Mouse (Mus musculus): ENCODE results near the gene Trit1. TPM values are rescaled to one million over a fixed set of nuclear protein-coding genes. Genes with fewer than 3 reads are reported as not detected.

Gene Trit1
- total and polyA plus RNA-seq, 2 experiments from 2014 or later: 22.1 to 23.7 TPM

- ATAC-seq: peak; percentile 77
- H3K36me3 ChIP-seq (ENCODE audit: insufficient read depth): peaks cover 47% of the 10 kb centered on the region
- no peaks in the 10 kb centered on the region for H3K9me3 ChIP-seq (ENCODE audit: low read length)
- no peaks in the 10 kb centered on the region for H3K27me3 ChIP-seq (ENCODE audit: insufficient read depth, low read length)
- H3K4me3 ChIP-seq (ENCODE audit: low read depth, low read length): no peak overlapping the region
- peak; percentile 84 for DNase-seq
- WGBS: 25% methylated on average over 5 of the region's 5 CpGs
- peak overlapping the region; percentile 21; the same call in 1 of the 2 replicates for H3K27ac ChIP-seq (ENCODE audit: low read depth, low read length)
- no peak for TF ChIP-seq CTCF (IDR thresholded peaks at IDR 0.05; ENCODE audit: low read depth)
- no peak overlapping the region for H3K4me2 ChIP-seq (ENCODE audit: low read depth)
- no peak overlapping the region for H3K9ac ChIP-seq
- 0 out of 2 replicates have a peak, but pooled peaks cover 4% of the 10 kb centered on the region for H3K4me1 ChIP-seq (ENCODE audit: insufficient read depth)
Observed at GRCm38 (mm10) chr4:123050681-123051211, 34.3 kb downstream of the Trit1 start.

- H3K36me3 ChIP-seq (ENCODE audit: insufficient read depth): peaks cover 54% of the 10 kb centered on the region
Observed at GRCm38 (mm10) chr4:123053179-123053578, 36.8 kb downstream of the Trit1 start.

GRCm38 (mm10) chr4:123054172-123054790 lies 37.9 kb downstream of the Trit1 start:
- H3K4me3 ChIP-seq (ENCODE audit: low read depth, low read length): no peak overlapping the region
- WGBS: 56% methylated on average over 16 of the region's 16 CpGs
- no peaks in the 10 kb centered on the region for H3K9me3 ChIP-seq (ENCODE audit: low read length)
- H3K4me1 ChIP-seq (ENCODE audit: insufficient read depth): 0 out of 2 replicates have a peak, but pooled peaks cover 4% of the 10 kb centered on the region
- no peak overlapping the region for H3K4me2 ChIP-seq (ENCODE audit: low read depth)
- no peaks in the 10 kb centered on the region for H3K27me3 ChIP-seq (ENCODE audit: insufficient read depth, low read length)
- peak overlapping the region; percentile 62 for H3K27ac ChIP-seq (ENCODE audit: low read depth, low read length)
- H3K36me3 ChIP-seq (ENCODE audit: insufficient read depth): peaks cover 46% of the 10 kb centered on the region
- H3K9ac ChIP-seq: no peak overlapping the region
- peak; percentile 45 for DNase-seq
- TF ChIP-seq CTCF (IDR thresholded peaks at IDR 0.05; ENCODE audit: low read depth): no peak
- ATAC-seq: no peak; the same call in 1 of the 2 replicates

More at GRCm38 (mm10) chr4:123053179-123053578, 36.8 kb downstream of the Trit1 start:
- no peak overlapping the region for H3K4me3 ChIP-seq (ENCODE audit: low read depth, low read length)
- no peaks in the 10 kb centered on the region for H3K27me3 ChIP-seq (ENCODE audit: insufficient read depth, low read length)
- ATAC-seq (peak; percentile 83), DNase-seq (peak; percentile 70)
- no peak overlapping the region for H3K4me2 ChIP-seq (ENCODE audit: low read depth)
- H3K9me3 ChIP-seq (ENCODE audit: low read length): no peaks in the 10 kb centered on the region
- 0 out of 2 replicates have a peak, but pooled peaks cover 4% of the 10 kb centered on the region for H3K4me1 ChIP-seq (ENCODE audit: insufficient read depth)
- no peak overlapping the region for H3K9ac ChIP-seq
- peak; percentile 28; the same call in 1 of the 2 replicates for TF ChIP-seq CTCF (IDR thresholded peaks at IDR 0.05; ENCODE audit: low read depth)
- 11% methylated on average over 11 of the region's 11 CpGs for WGBS
- peak overlapping the region; percentile 47; the same call in 1 of the 2 replicates for H3K27ac ChIP-seq (ENCODE audit: low read depth, low read length)

- Histone ChIP-seq H3K9me3 (ENCODE audit: low read length) (no peaks in the 10 kb centered on the region), H3K4me2 (ENCODE audit: low read depth) (no peak overlapping the region), H3K4me3 (ENCODE audit: low read depth, low read length) (no peak overlapping the region), H3K36me3 (ENCODE audit: insufficient read depth) (peaks cover 30% of the 10 kb centered on the region), H3K4me1 (ENCODE audit: insufficient read depth) (no peaks in the 10 kb centered on the region), H3K27me3 (ENCODE audit: insufficient read depth, low read length) (no peaks in the 10 kb centered on the region), H3K27ac (ENCODE audit: low read depth, low read length) (no peak overlapping the region), H3K9ac (no peak overlapping the region)
- no peak for ATAC-seq
- no peak for TF ChIP-seq CTCF (IDR thresholded peaks at IDR 0.05; ENCODE audit: low read depth)
- 84% methylated on average over 3 of the region's 3 CpGs for WGBS
- no peak for DNase-seq
Observed at GRCm38 (mm10) chr4:123056560-123057109, 40.2 kb downstream of the Trit1 start.

GRCm38 (mm10) chr4:123057957-123058356 lies 41.6 kb downstream of the Trit1 start:
- Histone ChIP-seq H3K4me2 (ENCODE audit: low read depth) (no peak overlapping the region), H3K4me3 (ENCODE audit: low read depth, low read length) (no peak overlapping the region), H3K9ac (no peak overlapping the region), H3K36me3 (ENCODE audit: insufficient read depth) (peaks cover 26% of the 10 kb centered on the region), H3K27me3 (ENCODE audit: insufficient read depth, low read length) (no peaks in the 10 kb centered on the region), H3K27ac (ENCODE audit: low read depth, low read length) (no peak overlapping the region), H3K9me3 (ENCODE audit: low read length) (no peaks in the 10 kb centered on the region), H3K4me1 (ENCODE audit: insufficient read depth) (no peaks in the 10 kb centered on the region)
- DNase-seq: no peak
- ATAC-seq: no peak
- TF ChIP-seq CTCF (IDR thresholded peaks at IDR 0.05; ENCODE audit: low read depth): no peak
- 74% methylated on average over 1 of the region's 1 CpGs for WGBS

- Histone ChIP-seq H3K4me3 (ENCODE audit: low read depth, low read length) (no peak overlapping the region), H3K4me2 (ENCODE audit: low read depth) (no peak overlapping the region), H3K4me1 (ENCODE audit: insufficient read depth) (no peaks in the 10 kb centered on the region), H3K9ac (no peak overlapping the region), H3K27me3 (ENCODE audit: insufficient read depth, low read length) (no peaks in the 10 kb centered on the region), H3K27ac (ENCODE audit: low read depth, low read length) (no peak overlapping the region), H3K36me3 (ENCODE audit: insufficient read depth) (peaks cover 5% of the 10 kb centered on the region; the same call in 1 of the 2 replicates), H3K9me3 (ENCODE audit: low read length) (no peaks in the 10 kb centered on the region)
- 62% methylated on average over 5 of the region's 5 CpGs for WGBS
- no peak for TF ChIP-seq CTCF (IDR thresholded peaks at IDR 0.05; ENCODE audit: low read depth)
- ATAC-seq (peak; percentile 40; the same call in 1 of the 2 replicates), DNase-seq (no peak)
Observed at GRCm38 (mm10) chr4:123061744-123062143, 45.3 kb downstream of the Trit1 start.

GRCm38 (mm10) chr4:123068646-123069045 lies 52.2 kb downstream of the Trit1 start:
- Histone ChIP-seq H3K4me3 (ENCODE audit: low read depth, low read length) (no peak overlapping the region), H3K36me3 (ENCODE audit: insufficient read depth) (no peaks in the 10 kb centered on the region), H3K27ac (ENCODE audit: low read depth, low read length) (no peak overlapping the region), H3K9me3 (ENCODE audit: low read length) (no peaks in the 10 kb centered on the region), H3K4me2 (ENCODE audit: low read depth) (no peak overlapping the region), H3K27me3 (ENCODE audit: insufficient read depth, low read length) (no peaks in the 10 kb centered on the region), H3K4me1 (ENCODE audit: insufficient read depth) (no peaks in the 10 kb centered on the region), H3K9ac (no peak overlapping the region)
- DNase-seq: no peak
- 86% methylated on average over 6 of the region's 6 CpGs for WGBS
- no peak for ATAC-seq
- no peak for TF ChIP-seq CTCF (IDR thresholded peaks at IDR 0.05; ENCODE audit: low read depth)
